Mouse (Mus musculus) stomach, embryonic 15.5 days (tissue): Measurements from ENCODE around the gene Sap30bp. TPM values are rescaled to one million over a fixed set of nuclear protein-coding genes. Genes with fewer than 3 reads are reported as not detected.

Source experiments
- ATAC-seq: fragments of 200-750 bp; cut with Nextera tagmentation; 2 replicates; pipeline ENCODE4 v1.8.0; 2017; ENCODE audit warnings: low read depth, moderate number of reproducible peaks, moderate TSS enrichment; ENCODE audit not compliant: insufficient read depth, low FRiP score
- H3K27ac ChIP-seq: fragments of 300-500 bp; sonication (generic); 2 replicates; pipeline ENCODE4 v1.5.1; 2015; ENCODE audit warnings: mild to moderate bottlenecking, inconsistent platforms
- H3K27me3 ChIP-seq: fragments of 300-500 bp; sonication (generic); replicated peaks from 2 replicates; pipeline ENCODE4 v1.6.1; 2015; ENCODE audit warnings: inconsistent platforms
- H3K36me3 ChIP-seq: fragments of 300-500 bp; sonication (generic); 2 replicates; pipeline ENCODE4 v1.6.1; 2015; ENCODE audit warnings: inconsistent platforms
- H3K4me1 ChIP-seq: fragments of 300-500 bp; sonication (generic); 2 replicates; pipeline ENCODE4 v1.6.1; 2015; ENCODE audit warnings: inconsistent platforms
- H3K4me2 ChIP-seq: fragments of 300-500 bp; sonication (generic); 2 replicates; pipeline ENCODE4 v1.6.1; 2015; ENCODE audit warnings: mild to moderate bottlenecking, inconsistent platforms
- H3K4me3 ChIP-seq: fragments of 300-500 bp; sonication (generic); replicated peaks from 2 replicates; pipeline ENCODE4 v1.5.1; 2015; ENCODE audit warnings: inconsistent platforms
- H3K9ac ChIP-seq: fragments of 300-500 bp; sonication (generic); 2 replicates; pipeline ENCODE4 v1.6.1; 2015; ENCODE audit warnings: inconsistent platforms
- H3K9me3 ChIP-seq: fragments of 300-500 bp; sonication (generic); 2 replicates; pipeline ENCODE4 v1.6.1; 2016; ENCODE audit warnings: inconsistent platforms
- WGBS: fragments of 180-500 bp; shearing (Covaris S2); methylation state at CpG from one replicate; pipeline ENCODE4 v1.1.7; 2015; 5-methylcytosine and 5-hydroxymethylcytosine counted together
- polyA plus RNA-seq: library from polyadenylated mRNA; unstranded; fragments of >200 nt; fragmentation: Nextera tagmentation; extraction: Ambion mirVana; gene quantifications from 2 replicates; pipeline ENCODE4 v1.2.1, GENCODE M21; 2015

Gene Sap30bp
- polyA plus RNA-seq, 1 experiment from 2014 or later, result 34.6 TPM

DNA sequence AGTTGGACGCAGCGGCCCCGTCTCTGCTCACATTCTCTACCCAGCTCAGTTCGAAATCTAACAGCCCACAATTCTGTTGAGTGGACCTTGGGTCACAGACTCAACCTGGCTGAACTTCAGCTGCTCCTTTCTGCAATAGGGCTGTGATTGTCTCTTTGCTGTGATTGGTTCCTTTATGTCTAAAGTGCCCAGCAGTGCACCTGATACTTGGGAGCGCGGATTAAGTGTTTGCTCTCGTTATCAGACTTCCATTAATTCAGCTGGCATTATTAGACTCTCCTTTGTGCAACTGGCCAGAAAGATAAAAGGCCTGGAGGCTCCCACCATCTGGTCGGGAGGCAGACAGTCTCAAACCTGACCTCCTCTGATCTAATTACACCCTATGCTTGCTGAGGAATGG is 81.7 kb downstream of the Sap30bp start:
- H3K27ac ChIP-seq, result peak overlapping the region; percentile 45; the same call in 1 of the 2 replicates
- H3K36me3 ChIP-seq, result 0 out of 2 replicates have a peak, but pooled peaks cover 3% of the 10 kb centered on the region
- H3K4me1 ChIP-seq, result peaks cover 12% of the 10 kb centered on the region; the same call in 1 of the 2 replicates
- peak; percentile 29 for ATAC-seq
- no peaks in the 10 kb centered on the region for H3K27me3 ChIP-seq
- no peak overlapping the region for H3K4me3 ChIP-seq
- H3K4me2 ChIP-seq, result no peak overlapping the region; the same call in 1 of the 2 replicates
- no peak overlapping the region for H3K9ac ChIP-seq
- WGBS, result 51% methylated on average over 8 of the region's 8 CpGs
- H3K9me3 ChIP-seq, result no peaks in the 10 kb centered on the region

Other genes with a start within 250 kb of the Sap30bp start
- 83.5 and 85.7 TPM in 2 replicates for gene Grb2, start 224.7 kb upstream of the Sap30bp start, polyA plus RNA-seq
- gene Tmem94, start 167.8 kb upstream of the Sap30bp start, polyA plus RNA-seq, result 19.9 and 20.7 TPM in 2 replicates
- gene Caskin2, start 119.6 kb upstream of the Sap30bp start, polyA plus RNA-seq, result 11.7 and 13.1 TPM in 2 replicates
- 28.2 and 30.6 TPM in 2 replicates for gene Tsen54, start 118.6 kb upstream of the Sap30bp start, polyA plus RNA-seq
- gene Llgl2, start 109.2 kb upstream of the Sap30bp start, polyA plus RNA-seq, result 60.4 and 61.5 TPM in 2 replicates
- 17.8 and 24.7 TPM in 2 replicates for gene Myo15b, start 74.9 kb upstream of the Sap30bp start, polyA plus RNA-seq
- 3.5 and 5.5 TPM in 2 replicates for gene Smim5, start 33.3 kb upstream of the Sap30bp start, polyA plus RNA-seq
- 40.9 and 43.0 TPM in 2 replicates for gene Smim6, start 21.3 kb upstream of the Sap30bp start, polyA plus RNA-seq
- 16.3 and 21.9 TPM in 2 replicates for gene Recql5, start 195 bp downstream of the Sap30bp start, polyA plus RNA-seq
- 13.4 and 13.5 TPM in 2 replicates for gene Itgb4, start 41.4 kb downstream of the Sap30bp start, polyA plus RNA-seq
- 186 and 208 TPM in 2 replicates for gene Galk1, start 79.4 kb downstream of the Sap30bp start, polyA plus RNA-seq
- gene H3f3b, start 94.7 kb downstream of the Sap30bp start, polyA plus RNA-seq, result 1,577 and 1,755 TPM in 2 replicates
- gene Unk, start 97.0 kb downstream of the Sap30bp start, polyA plus RNA-seq, result 27.3 and 33.2 TPM in 2 replicates
- 6.5 and 8.0 TPM in 2 replicates for gene Unc13d, start 144.7 kb downstream of the Sap30bp start, polyA plus RNA-seq
- 70.4 and 77.6 TPM in 2 replicates for gene Wbp2, start 153.7 kb downstream of the Sap30bp start, polyA plus RNA-seq
- 27.6 and 30.9 TPM in 2 replicates for gene Trim47, start 193.9 kb downstream of the Sap30bp start, polyA plus RNA-seq
- 5.7 and 6.5 TPM in 2 replicates for gene Trim65, start 197.8 kb downstream of the Sap30bp start, polyA plus RNA-seq
- gene Mrpl38, start 205.6 kb downstream of the Sap30bp start, polyA plus RNA-seq, result 94.8 and 102 TPM in 2 replicates
- 26.8 and 31.8 TPM in 2 replicates for gene Fbf1, start 234.9 kb downstream of the Sap30bp start, polyA plus RNA-seq